Mouse (Mus musculus) heart, embryonic 12.5 days (tissue): ENCODE measurements around the gene Hspd1. TPM values are rescaled to one million over a fixed set of nuclear protein-coding genes. Genes with fewer than 3 reads are reported as not detected.
"Not testable (repeated sequence)": the region's sequence is repeated elsewhere in the genome, so short reads cannot be mapped to it uniquely, and the experiment has no call there.

ENCODE experiments used
- ATAC-seq: fragments of 200-750 bp; cut with Nextera tagmentation; 2 replicates; pipeline ENCODE4 v1.8.0; 2017; ENCODE audit warnings: moderate TSS enrichment, moderate library complexity; ENCODE audit not compliant: insufficient number of reproducible peaks, low FRiP score
- H3K27ac ChIP-seq: fragments of 300-500 bp; sonication (generic); 2 replicates; pipeline ENCODE4 v1.5.1; 2016; ENCODE audit warnings: mild to moderate bottlenecking, moderate library complexity; ENCODE audit not compliant: poor library complexity, severe bottlenecking
- H3K27me3 ChIP-seq: fragments of 300-500 bp; sonication (generic); replicated peaks from 2 replicates; pipeline ENCODE4 v1.6.1; 2016; ENCODE audit warnings: mild to moderate bottlenecking, moderate library complexity
- H3K36me3 ChIP-seq: fragments of 300-500 bp; sonication (generic); 2 replicates; pipeline ENCODE4 v1.6.1; 2016; ENCODE audit warnings: mild to moderate bottlenecking, moderate library complexity
- H3K4me1 ChIP-seq: fragments of 300-500 bp; sonication (generic); replicated peaks from 2 replicates; pipeline ENCODE4 v1.6.1; 2016; ENCODE audit warnings: mild to moderate bottlenecking
- H3K4me2 ChIP-seq: fragments of 300-500 bp; sonication (generic); 2 replicates; pipeline ENCODE4 v1.6.1; 2016; ENCODE audit warnings: mild to moderate bottlenecking, moderate library complexity
- H3K4me3 ChIP-seq: fragments of 300-500 bp; sonication (generic); 2 replicates; pipeline ENCODE4 v1.5.1; 2016; ENCODE audit warnings: mild to moderate bottlenecking
- H3K9ac ChIP-seq: fragments of 300-500 bp; sonication (generic); 2 replicates; pipeline ENCODE4 v1.6.1; 2016; ENCODE audit warnings: mild to moderate bottlenecking, moderate library complexity
- H3K9me3 ChIP-seq: fragments of 300-500 bp; sonication (generic); replicated peaks from 2 replicates; pipeline ENCODE4 v1.6.1; 2016; ENCODE audit warnings: mild to moderate bottlenecking, moderate library complexity
- WGBS: fragments of 180-500 bp; shearing (Covaris S2); methylation state at CpG from one replicate; pipeline ENCODE4 v1.1.7; 2016; 5-methylcytosine and 5-hydroxymethylcytosine counted together
- polyA plus RNA-seq: library from polyadenylated mRNA; unstranded; fragments of >200 nt; fragmentation: Nextera tagmentation; extraction: Ambion mirVana; gene quantifications from 2 replicates; pipeline ENCODE4 v1.2.1, GENCODE M21; 2016

The Hspd1 gene
- 562 and 569 TPM in 2 replicates for polyA plus RNA-seq

DNA sequence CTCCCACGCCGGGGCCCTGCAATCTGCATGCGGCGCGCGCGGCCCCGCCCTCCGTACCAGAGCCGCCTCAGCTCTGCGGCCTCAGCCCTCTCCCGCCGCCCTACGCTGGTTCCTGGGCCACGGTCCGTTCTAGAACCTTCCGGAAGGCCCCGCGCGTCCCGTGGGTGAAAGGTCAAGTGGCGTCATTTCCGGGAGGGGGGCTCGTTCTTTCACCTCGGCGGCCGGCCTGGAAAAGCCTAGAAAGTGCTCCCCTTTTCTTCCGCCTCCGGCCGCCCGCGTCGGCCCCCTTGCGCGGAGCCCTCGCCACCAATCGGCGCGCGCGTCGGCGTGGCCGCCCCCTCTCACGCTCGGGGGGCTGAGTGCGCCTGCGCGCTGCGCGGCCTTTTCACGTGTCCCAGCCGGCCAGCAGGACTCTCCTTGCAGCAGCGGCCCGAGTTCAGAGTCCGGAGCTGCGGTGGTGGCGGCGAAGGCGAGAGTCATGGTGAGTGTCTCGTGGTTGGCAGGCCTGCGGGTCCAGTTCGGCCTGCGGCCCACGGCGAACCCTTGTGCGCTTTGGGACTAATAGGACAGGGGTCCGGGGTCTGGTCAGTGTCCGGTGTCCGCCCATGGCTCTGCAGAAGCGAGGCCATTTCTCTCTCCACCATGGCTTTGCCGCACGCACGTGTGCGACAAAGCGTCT, at the start of gene Hspd1, which contains the start of gene Hspe1:
Gene Hspd1, minus strand, starts transcription at position 312 of the 679 bp plus-strand sequence.
Gene Hspe1, plus strand, starts transcription at position 201 of the 679 bp plus-strand sequence.
- peak within 1 kb of the TSS; percentile 83 for H3K9ac ChIP-seq
- ATAC-seq: peak; percentile 95
- peaks cover 26% of the 10 kb centered on the region for H3K4me1 ChIP-seq
- H3K27ac ChIP-seq: peak within 1 kb of the TSS; percentile 93
- H3K9me3 ChIP-seq: 0 out of 2 replicates have a peak, but pooled peaks cover 3% of the 10 kb centered on the region
- peak within 1 kb of the TSS; percentile 84 for H3K4me2 ChIP-seq
- H3K27me3 ChIP-seq: no peaks in the 10 kb centered on the region
- peak within 1 kb of the TSS; percentile 64 for H3K4me3 ChIP-seq
- under 1% methylated on average over 72 of the region's 76 CpGs for WGBS
- peaks cover 44% of the 10 kb centered on the region for H3K36me3 ChIP-seq

- Histone ChIP-seq H3K27ac (no peak overlapping the region), H3K9me3 (no peaks in the 10 kb centered on the region), H3K9ac (no peak overlapping the region), H3K4me1 (peaks cover 11% of the 10 kb centered on the region), H3K36me3 (peaks cover 31% of the 10 kb centered on the region), H3K4me2 (no peak overlapping the region), H3K4me3 (no peak overlapping the region), H3K27me3 (no peaks in the 10 kb centered on the region)
- no peak for ATAC-seq
- WGBS: 100% methylated on average over 1 of the region's 1 CpGs
Observed at GRCm38 (mm10) chr1:55135846-55136245, 47.8 kb upstream of the Hspd1 start.

DNA sequence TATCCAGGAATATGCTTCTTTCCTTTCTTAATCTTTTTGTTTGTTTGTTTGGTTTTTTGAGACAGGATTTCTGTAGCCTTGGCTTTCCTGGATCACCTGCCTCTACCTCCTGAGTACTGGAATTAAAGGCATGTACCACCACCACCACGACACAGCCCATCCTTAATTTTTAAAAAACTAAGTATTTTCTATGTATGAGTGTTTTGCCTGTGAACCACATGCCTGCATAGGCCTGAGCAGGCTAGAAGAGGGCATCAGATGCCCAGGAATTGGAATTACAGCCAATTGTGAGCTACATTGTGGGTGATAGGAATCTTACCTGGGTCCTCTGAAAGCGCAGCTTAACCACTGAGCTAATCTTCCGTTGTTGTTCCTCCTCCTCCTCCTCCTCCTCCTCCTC, 46.3 kb upstream of the Hspd1 start:
- Histone ChIP-seq H3K27me3 (no peaks in the 10 kb centered on the region), H3K27ac (no peak overlapping the region), H3K36me3 (peaks cover 18% of the 10 kb centered on the region), H3K9ac (no peak overlapping the region), H3K9me3 (no peaks in the 10 kb centered on the region), H3K4me3 (no peak overlapping the region), H3K4me1 (peaks cover 11% of the 10 kb centered on the region), H3K4me2 (no peak overlapping the region)
- no peak for ATAC-seq
- 96% methylated on average over 3 of the region's 3 CpGs for whole genome bisulfite sequencing

GRCm38 (mm10) chr1:55133173-55133572, 45.1 kb upstream of the Hspd1 start:
- H3K27ac ChIP-seq: no peak overlapping the region

GRCm38 (mm10) chr1:55132308-55132707, 44.3 kb upstream of the Hspd1 start:
- WGBS: 54% methylated on average over 4 of the region's 4 CpGs
- H3K27me3 ChIP-seq: no peaks in the 10 kb centered on the region
- peaks cover 11% of the 10 kb centered on the region for H3K4me1 ChIP-seq
- peak overlapping the region; percentile 75 for H3K4me2 ChIP-seq
- peaks cover 11% of the 10 kb centered on the region for H3K36me3 ChIP-seq
- no peak for ATAC-seq
- H3K27ac ChIP-seq: no peak overlapping the region
- H3K9me3 ChIP-seq: no peaks in the 10 kb centered on the region
- H3K9ac ChIP-seq: peak overlapping the region; percentile 100
- H3K4me3 ChIP-seq: peak overlapping the region; percentile 100

More at GRCm38 (mm10) chr1:55133173-55133572, 45.1 kb upstream of the Hspd1 start:
- 69% methylated on average over 2 of the region's 2 CpGs for WGBS
- Histone ChIP-seq H3K36me3 (peaks cover 15% of the 10 kb centered on the region), H3K4me1 (peaks cover 11% of the 10 kb centered on the region), H3K4me2 (no peak overlapping the region), H3K4me3 (no peak overlapping the region), H3K27me3 (no peaks in the 10 kb centered on the region), H3K9me3 (no peaks in the 10 kb centered on the region), H3K9ac (no peak overlapping the region)
- no peak for ATAC-seq

DNA sequence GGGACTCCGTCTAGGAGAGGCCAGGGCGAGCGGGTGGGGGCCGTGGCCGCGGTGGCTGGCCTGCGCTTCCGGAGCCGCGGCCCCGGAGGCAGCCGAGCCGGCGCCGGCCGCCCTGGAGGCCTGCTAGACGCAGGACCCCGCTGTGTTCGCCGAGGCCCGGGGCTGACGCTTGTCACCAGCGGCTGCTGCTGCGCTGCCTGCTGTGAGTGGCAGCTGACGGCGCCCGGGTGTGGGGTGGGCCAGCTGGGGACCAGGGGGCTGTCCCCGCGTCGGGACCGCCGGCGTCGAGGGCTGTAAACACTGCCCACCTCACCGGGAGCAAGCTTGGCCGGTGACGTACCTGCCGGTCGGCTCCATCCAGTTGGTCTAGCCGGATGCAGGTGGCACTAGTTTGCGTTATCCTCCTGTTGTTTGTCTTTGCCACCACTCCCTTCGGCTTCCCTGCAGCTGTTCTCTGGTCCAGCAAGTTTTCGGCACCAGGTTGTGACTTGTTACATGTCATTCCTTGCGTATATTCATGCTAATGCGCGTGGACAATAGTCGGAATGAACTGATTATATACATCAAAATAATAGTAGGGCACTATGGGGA, 43.5 kb upstream of the Hspd1 start:
- Histone ChIP-seq H3K9me3 (no peaks in the 10 kb centered on the region), H3K4me1 (peaks cover 11% of the 10 kb centered on the region), H3K27me3 (no peaks in the 10 kb centered on the region), H3K36me3 (peaks cover 8% of the 10 kb centered on the region), H3K27ac (peak overlapping the region; percentile 99), H3K4me3 (peak overlapping the region; percentile 100), H3K4me2 (peak overlapping the region; percentile 75), H3K9ac (peak overlapping the region; percentile 100)
- under 1% methylated on average over 47 of the region's 47 CpGs for WGBS
- peak; percentile 82 for ATAC-seq

DNA sequence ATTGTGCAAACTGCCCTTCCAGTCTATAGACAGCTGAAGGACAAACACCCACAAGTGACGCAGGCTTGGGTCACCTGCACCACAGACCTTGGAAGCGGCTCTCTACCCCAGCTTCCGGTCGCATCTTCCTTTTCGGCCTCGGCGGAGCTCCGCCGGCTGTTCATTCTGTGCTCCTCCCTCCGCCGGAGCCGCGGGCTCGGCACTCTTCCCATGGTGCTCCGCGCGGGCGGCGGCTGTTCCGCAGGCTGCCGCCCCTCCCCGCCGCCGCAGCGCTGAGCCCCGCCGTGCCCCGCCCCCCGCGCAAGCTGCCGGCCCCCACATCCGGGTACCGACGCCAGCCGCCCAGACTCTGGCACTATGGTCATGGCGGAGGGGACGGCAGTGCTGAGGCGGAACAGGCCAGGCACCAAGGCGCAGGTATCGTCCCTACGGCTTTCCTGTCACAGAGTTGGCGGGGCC, 42.9 kb upstream of the Hspd1 start, which contains the start of gene Mob4:
Gene Mob4, plus strand, starts transcription at position 289 of the 459 bp plus-strand sequence.
- Histone ChIP-seq H3K4me3 (peak within 1 kb of the TSS; percentile 100), H3K27me3 (no peaks in the 10 kb centered on the region), H3K4me2 (peak within 1 kb of the TSS; percentile 75), H3K4me1 (peaks cover 11% of the 10 kb centered on the region), H3K9ac (peak within 1 kb of the TSS; percentile 100), H3K36me3 (peaks cover 7% of the 10 kb centered on the region), H3K27ac (peak within 1 kb of the TSS; percentile 99), H3K9me3 (no peaks in the 10 kb centered on the region)
- ATAC-seq: peak; percentile 96
- under 1% methylated on average over 41 of the region's 42 CpGs for WGBS

DNA sequence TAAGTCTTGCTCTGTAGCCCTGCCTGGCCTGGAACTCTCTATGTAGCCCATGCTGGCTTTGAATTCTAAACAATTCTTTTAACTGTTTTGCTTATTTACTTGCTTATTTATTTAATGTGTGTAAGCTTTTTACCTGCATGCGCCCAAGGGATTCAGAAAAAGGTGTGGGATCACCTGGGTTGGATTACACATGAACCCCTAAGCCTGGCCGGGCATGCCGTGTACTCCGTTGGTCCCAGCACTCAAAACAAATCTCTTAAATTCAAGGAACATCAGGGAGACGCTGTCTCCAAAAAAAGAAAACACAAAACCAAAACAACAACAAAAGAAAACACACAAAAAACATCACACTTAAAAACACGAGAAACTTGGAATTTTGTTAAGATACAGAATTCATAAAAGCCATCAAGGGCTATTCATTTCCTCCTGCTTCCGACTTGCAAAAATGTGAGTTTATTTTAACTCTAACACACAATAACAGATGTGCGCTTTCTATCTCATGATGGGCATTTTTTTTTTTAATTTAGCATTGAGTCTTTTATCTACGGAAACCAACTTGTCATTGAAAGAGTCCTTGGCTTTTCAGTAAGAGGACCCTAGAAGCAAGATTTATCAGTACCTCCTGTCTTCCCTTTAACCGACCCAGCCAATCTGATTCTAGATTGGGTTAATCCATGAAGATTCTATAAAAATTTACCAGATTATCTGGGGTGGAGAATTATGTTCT, 42.3 kb upstream of the Hspd1 start:
- peak overlapping the region; percentile 75 for H3K4me2 ChIP-seq
- H3K36me3 ChIP-seq: 0 out of 2 replicates have a peak, but pooled peaks cover 3% of the 10 kb centered on the region
- peaks cover 11% of the 10 kb centered on the region for H3K4me1 ChIP-seq
- no peak for ATAC-seq
- peak overlapping the region; percentile 100 for H3K4me3 ChIP-seq
- no peaks in the 10 kb centered on the region for H3K9me3 ChIP-seq
- H3K27ac ChIP-seq: peak overlapping the region; percentile 99
- no peaks in the 10 kb centered on the region for H3K27me3 ChIP-seq
- H3K9ac ChIP-seq: peak overlapping the region; percentile 54
- WGBS: 64% methylated on average over 10 of the region's 10 CpGs

GRCm38 (mm10) chr1:55129716-55130115, 41.7 kb upstream of the Hspd1 start:
- no peaks in the 10 kb centered on the region for H3K9me3 ChIP-seq
- no peak overlapping the region for H3K4me2 ChIP-seq
- ATAC-seq: no peak
- H3K27me3 ChIP-seq: no peaks in the 10 kb centered on the region
- H3K27ac ChIP-seq: no peak overlapping the region
- H3K4me3 ChIP-seq: no peak overlapping the region
- 91% methylated on average over 5 of the region's 5 CpGs for WGBS
- H3K36me3 ChIP-seq: 0 out of 2 replicates have a peak, but pooled peaks cover 3% of the 10 kb centered on the region
- H3K4me1 ChIP-seq: peaks cover 11% of the 10 kb centered on the region
- H3K9ac ChIP-seq: no peak overlapping the region

DNA sequence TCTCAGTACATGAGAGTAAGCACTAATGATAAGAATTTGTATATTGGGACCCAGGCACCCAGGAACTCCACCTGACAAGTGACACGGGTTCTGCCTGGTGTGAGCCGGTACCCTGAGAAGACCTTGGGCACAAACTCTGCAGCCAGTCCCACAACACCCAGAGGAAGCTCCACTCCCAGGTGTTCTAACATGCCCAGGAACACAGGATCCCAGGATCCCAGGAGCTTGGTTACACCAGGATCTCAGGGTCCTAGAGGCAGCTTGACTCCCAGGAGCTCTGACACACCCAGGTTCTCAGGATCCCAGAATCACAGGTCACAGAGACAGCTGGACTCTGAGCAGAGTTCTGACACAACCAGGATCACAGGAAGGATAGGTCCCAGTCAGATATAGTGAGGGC, 36.1 kb upstream of the Hspd1 start:
- not testable (repeated sequence) for H3K4me3 ChIP-seq, H3K4me2 ChIP-seq, H3K36me3 ChIP-seq, H3K4me1 ChIP-seq, H3K27ac ChIP-seq, ATAC-seq, H3K9me3 ChIP-seq, H3K27me3 ChIP-seq, H3K9ac ChIP-seq
- 93% methylated on average over 2 of the region's 2 CpGs for WGBS

- no peaks in the 10 kb centered on the region for H3K36me3 ChIP-seq
- no peak overlapping the region for H3K27ac ChIP-seq
- H3K4me3 ChIP-seq: no peak overlapping the region
- H3K4me2 ChIP-seq: no peak overlapping the region
- no peak overlapping the region for H3K9ac ChIP-seq
- 80% methylated on average over 2 of the region's 2 CpGs for WGBS
- ATAC-seq: no peak
- H3K9me3 ChIP-seq: no peaks in the 10 kb centered on the region
- H3K4me1 ChIP-seq: no peaks in the 10 kb centered on the region
- no peaks in the 10 kb centered on the region for H3K27me3 ChIP-seq
Observed at GRCm38 (mm10) chr1:55123561-55123960, 35.5 kb upstream of the Hspd1 start.
